In genomic region chr4:139193176-139194093, GRCm38 (mm10) we compare ENCODE assay signal across 8 mouse cellular contexts. TPM values are rescaled to one million over a fixed set of nuclear protein-coding genes. Genes with fewer than 3 reads are reported as not detected.
DNase-seq lines count a peak whose midpoint lies in the region; ATAC-seq and TF ChIP-seq lines count a peak whose summit lies in the region.

No protein-coding gene starts in this region.

- no peak for TF ChIP-seq POLR2A in cerebellum, adult 2 months (IDR thresholded peaks at IDR 0.05; ENCODE audit: borderline replicate concordance, insufficient read depth, low read length)
- no peak; the same call in 1 of the 2 replicates for TF ChIP-seq POLR2A in CH12.LX (IDR thresholded peaks at IDR 0.05; ENCODE audit: low read depth, low read length)

- 4% methylated on average over 35 of the region's 35 CpGs for WGBS in cerebellum, adult 2 months
- 3% methylated on average over 24 of the region's 35 CpGs for WGBS in embryonic facial prominence, embryonic 14.5 days
- 6% methylated on average over 35 of the region's 35 CpGs for WGBS in limb, embryonic 11.5 days
- 7% methylated on average over 30 of the region's 35 CpGs for WGBS in midbrain, embryonic 15.5 days

- peaks cover 3 to 54% of the 10 kb centered on the region in 2 experiments for H3K36me3 ChIP-seq in CH12.LX (replicated peaks in 1 of 2; ENCODE audit: control insufficient read depth in 1 of 2, insufficient read depth in 1 of 2, low read length in 1 of 2)
- H3K36me3 ChIP-seq in embryonic facial prominence, embryonic 14.5 days (ENCODE audit: control insufficient read depth, insufficient read depth, low read length) = no peaks in the 10 kb centered on the region
- H3K36me3 ChIP-seq in limb, embryonic 11.5 days (ENCODE audit: control insufficient read depth, insufficient read depth, low read length) = no peaks in the 10 kb centered on the region
- H3K36me3 ChIP-seq in midbrain, embryonic 15.5 days (replicated peaks) = no peaks in the 10 kb centered on the region

- peak overlapping the region; percentile 47; the same call in 1 of the 2 replicates for H3K27ac ChIP-seq in cerebellum, adult 2 months (ENCODE audit: insufficient read depth, low read length)
- peak overlapping the region; percentile 5; the same call in 1 of the 2 replicates for H3K27ac ChIP-seq in CH12.LX (ENCODE audit: insufficient read depth, low read depth)
- H3K27ac ChIP-seq in embryonic facial prominence, embryonic 14.5 days (replicated peaks; ENCODE audit: low read depth, low read length) = peak overlapping the region; percentile 87
- H3K27ac ChIP-seq in limb, embryonic 11.5 days (replicated peaks; ENCODE audit: low read depth, low read length) = peak overlapping the region; percentile 68; the same call in 1 of the 2 replicates
- H3K27ac ChIP-seq in midbrain, embryonic 15.5 days = peak overlapping the region; percentile 90

- peaks cover 33% of the 10 kb centered on the region for H3K4me1 ChIP-seq in cerebellum, adult 2 months (ENCODE audit: control insufficient read depth, insufficient read depth, low read length)
- H3K4me1 ChIP-seq in CH12.LX (ENCODE audit: control insufficient read depth in 1 of 2, insufficient read depth in 2 of 2) = peaks cover 30 to 58% of the 10 kb centered on the region in 2 experiments
- H3K4me1 ChIP-seq in embryonic facial prominence, embryonic 14.5 days (ENCODE audit: control insufficient read depth, insufficient read depth, low read length) = peaks cover 32% of the 10 kb centered on the region
- H3K4me1 ChIP-seq in limb, embryonic 11.5 days (ENCODE audit: control insufficient read depth, insufficient read depth, low read length) = peaks cover 15% of the 10 kb centered on the region
- peaks cover 39% of the 10 kb centered on the region for H3K4me1 ChIP-seq in midbrain, embryonic 15.5 days

- no peaks in the 10 kb centered on the region for H3K27me3 ChIP-seq in cerebellum, adult 2 months (ENCODE audit: control insufficient read depth, insufficient read depth, low read length)
- H3K27me3 ChIP-seq in CH12.LX (replicated peaks) = no peaks in the 10 kb centered on the region
- H3K27me3 ChIP-seq in embryonic facial prominence, embryonic 14.5 days (replicated peaks; ENCODE audit: control insufficient read depth, insufficient read depth, low read length) = no peaks in the 10 kb centered on the region
- no peaks in the 10 kb centered on the region for H3K27me3 ChIP-seq in limb, embryonic 11.5 days (ENCODE audit: control insufficient read depth, insufficient read depth, low read length)
- no peaks in the 10 kb centered on the region for H3K27me3 ChIP-seq in midbrain, embryonic 15.5 days (replicated peaks)

- peak overlapping the region; percentile 94 for H3K9ac ChIP-seq in CH12.LX (ENCODE audit: insufficient read depth, low read depth)
- peak overlapping the region; percentile 94 for H3K9ac ChIP-seq in embryonic facial prominence, embryonic 14.5 days (ENCODE audit: low read depth, low read length)
- peak overlapping the region; percentile 90 for H3K9ac ChIP-seq in limb, embryonic 11.5 days (ENCODE audit: low read length)
- H3K9ac ChIP-seq in midbrain, embryonic 15.5 days = peak overlapping the region; percentile 91

- H3K79me2 ChIP-seq in CH12.LX (replicated peaks; ENCODE audit: control insufficient read depth, extremely low read depth, insufficient read depth, poor library complexity, severe bottlenecking) = peaks cover 60% of the 10 kb centered on the region

- peak overlapping the region; percentile 53 for H3K4me2 ChIP-seq in CH12.LX (ENCODE audit: insufficient read depth, low read depth, poor library complexity, severe bottlenecking)
- H3K4me2 ChIP-seq in embryonic facial prominence, embryonic 14.5 days (ENCODE audit: low read depth, low read length) = peak overlapping the region; percentile 97
- H3K4me2 ChIP-seq in limb, embryonic 11.5 days (ENCODE audit: low read depth, severe bottlenecking) = peak overlapping the region; percentile 69
- peak overlapping the region; percentile 99 for H3K4me2 ChIP-seq in midbrain, embryonic 15.5 days

- in situ Hi-C loops in CH12.LX (cut with MboI; ENCODE audit: low pct_ligation_motif_present, low pct_unique_long_range_greater_than_20kb, low sequenced_read_pairs) = no loop called here

- no peak for TF ChIP-seq EP300 in CH12.LX (IDR thresholded peaks at IDR 0.05; ENCODE audit: low read length)

- no peak for TF ChIP-seq RAD21 in CH12.LX (IDR thresholded peaks at IDR 0.05; ENCODE audit: low read depth, low read length)

- no peak for TF ChIP-seq CTCF in cerebellum, adult 2 months (IDR thresholded peaks at IDR 0.05; ENCODE audit: borderline replicate concordance, insufficient read depth, low read depth, low read length)
- TF ChIP-seq CTCF in CH12.LX (conservative IDR thresholded peaks at IDR 0.05 in 1 of 2, IDR thresholded peaks at IDR 0.05 in 1 of 2; ENCODE audit: low read depth in 2 of 2, low read length in 2 of 2) = no peak

- H3K9me3 ChIP-seq in CH12.LX (replicated peaks; ENCODE audit: low read length) = no peaks in the 10 kb centered on the region
- H3K9me3 ChIP-seq in embryonic facial prominence, embryonic 14.5 days (ENCODE audit: control insufficient read depth, low read length) = no peaks in the 10 kb centered on the region
- no peaks in the 10 kb centered on the region for H3K9me3 ChIP-seq in limb, embryonic 11.5 days (ENCODE audit: control insufficient read depth, low read length)
- no peaks in the 10 kb centered on the region for H3K9me3 ChIP-seq in midbrain, embryonic 15.5 days

- no peak; the same call in 1 of the 2 replicates for ATAC-seq in embryonic facial prominence, embryonic 14.5 days (ENCODE audit: low read depth)
- ATAC-seq in limb, embryonic 11.5 days (ENCODE audit: insufficient number of reproducible peaks, low FRiP score, low TSS enrichment, low read depth) = peak; percentile 24
- ATAC-seq in midbrain, embryonic 15.5 days (replicated peaks) = peak; percentile 43

- peak overlapping the region; percentile 86 for H3K4me3 ChIP-seq in cerebellum, adult 2 months (replicated peaks; ENCODE audit: insufficient read depth, low read depth, low read length)
- H3K4me3 ChIP-seq in CH12.LX (replicated peaks in 1 of 3; ENCODE audit: low read depth in 2 of 3, low read length in 2 of 3, poor library complexity in 1 of 3) = peak overlapping the region; percentile 78 to 96 (median 92)
- H3K4me3 ChIP-seq in embryonic facial prominence, embryonic 14.5 days (ENCODE audit: low read depth, low read length) = peak overlapping the region; percentile 96
- H3K4me3 ChIP-seq in limb, embryonic 11.5 days (ENCODE audit: low read depth, low read length) = peak overlapping the region; percentile 89
- peak overlapping the region; percentile 97 for H3K4me3 ChIP-seq in midbrain, embryonic 15.5 days

- dilution Hi-C loops in CH12.LX (cut with MboI; ENCODE audit: extremely low pct_ligation_motif_present, extremely low pct_unique_long_range_greater_than_20kb, low sequenced_read_pairs) = no loop called here

- DNase-seq in cerebellum, adult 2 months = peak in 1 of 2 experiments; percentile 27
- no peak for DNase-seq in cerebellum, adult 18-20 months
- no peak for DNase-seq in CH12.LX (ENCODE audit: extremely low read depth)
- DNase-seq in embryonic facial prominence, embryonic 14.5 days (ENCODE audit: low spot score) = no peak
- no peak for DNase-seq in limb, embryonic 11.5 days (ENCODE audit: low spot score)
- peak; percentile 33 to 49 for DNase-seq in thymus, postnatal 36 days
- DNase-seq in urinary bladder, postnatal 4 days (ENCODE audit: low spot score in 2 of 2) = no peak

TF ChIP-seq in CH12.LX, 34 proteins besides CTCF, POLR2A, EP300 and RAD21:
- 0 out of 2 replicates have a peak, but pooled peaks have one; percentile 34 for TF ChIP-seq UBTF (IDR thresholded peaks at IDR 0.05; ENCODE audit: low read depth, low read length)
- no peak for TF ChIP-seq E2F4 (IDR thresholded peaks at IDR 0.05; ENCODE audit: insufficient replicate concordance, low read depth, low read length)

RNA-seq across cellular contexts. Expression of gene Capzb, which starts 0.7 kb away (rescaled TPM):
- 199 and 220 TPM in 2 replicates for polyA plus RNA-seq in cerebellum, adult 2 months (2012; rRNA removed)
- total RNA-seq in CH12.LX (2012; rRNA removed) = 83.5 and 86.4 TPM in 2 replicates
- 144 and 160 TPM in 2 replicates for total RNA-seq in CH12.LX (2014; rRNA removed)
- 382 and 388 TPM in 2 replicates for polyA plus RNA-seq in CH12.LX (2012; ENCODE audit: insufficient read length, low read depth)
- 293 and 299 TPM in 2 replicates for polyA plus RNA-seq in embryonic facial prominence, embryonic 14.5 days (2014; fragmentation: Nextera tagmentation; extraction: Ambion mirVana)
- 278 and 307 TPM in 2 replicates for polyA plus RNA-seq in limb, embryonic 11.5 days (2014; fragmentation: Nextera tagmentation; extraction: Ambion mirVana)
- 330 and 331 TPM in 2 replicates for polyA plus RNA-seq in midbrain, embryonic 15.5 days (2015; fragmentation: Nextera tagmentation; extraction: Ambion mirVana)

Comparison
In these comparisons a context has a peak if more than half of its experiments do, and no peak if none do; other contexts are left out.
1. DNase-seq: peak in thymus, postnatal 36 days (2 of 2); none in cerebellum, adult 18-20 months (0 of 2), CH12.LX (single experiment), embryonic facial prominence, embryonic 14.5 days (single experiment), limb, embryonic 11.5 days (single experiment) and urinary bladder, postnatal 4 days (0 of 2).
2. H3K27ac ChIP-seq: peak in every context shown above with its lines; median percentile 90 in midbrain, embryonic 15.5 days; 87 in embryonic facial prominence, embryonic 14.5 days; 68 in limb, embryonic 11.5 days; 47 in cerebellum, adult 2 months; 5 in CH12.LX.
3. Peak in every context shown above with its lines, with median percentiles within 50 percentile points of each other: H3K4me3 ChIP-seq, H3K4me2 ChIP-seq and H3K9ac ChIP-seq.